Mouse (Mus musculus) layer of hippocampus, adult 18-20 months (tissue): ENCODE measurements around the gene Wdfy3. TPM values are rescaled to one million over a fixed set of nuclear protein-coding genes. Genes with fewer than 3 reads are reported as not detected.
"Not testable (repeated sequence)": the region's sequence is repeated elsewhere in the genome, so short reads cannot be mapped to it uniquely, and the experiment has no call there.

Source experiments
- DNase-seq, 2 experiments: peaks; one replicate each; pipeline ENCODE4 v3.0.0; 2022; ENCODE audit warnings: low spot score in 2 of 2
- total RNA-seq, 2 experiments: library from RNA; stranded (reverse); gene quantifications; 2 replicates each; pipeline ENCODE4 v1.2.3; 2021

Wdfy3 gene
- total RNA-seq, 2 experiments from 2014 or later: 118 to 120 TPM

DNA sequence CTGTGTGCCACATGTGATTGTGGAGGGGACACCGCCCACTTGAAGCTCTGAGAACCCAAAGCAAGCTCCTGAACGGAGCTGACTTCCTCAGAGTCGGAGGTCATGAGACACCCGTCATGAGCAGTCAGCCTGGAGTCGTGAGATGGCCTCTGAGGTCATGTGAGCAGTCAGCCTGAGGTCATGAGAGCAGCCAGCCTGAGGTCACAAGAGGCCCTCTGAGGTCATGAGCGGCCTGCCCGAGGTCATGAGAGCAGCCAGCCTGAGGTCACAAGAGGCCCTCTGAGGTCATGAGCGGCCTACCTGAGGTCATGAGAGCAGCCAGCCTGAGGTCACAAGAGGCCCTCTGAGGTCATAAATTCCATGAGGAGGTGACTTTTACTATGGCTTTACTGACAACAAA lies 120.4 kb downstream of the Wdfy3 start:
- no peak for DNase-seq

DNA sequence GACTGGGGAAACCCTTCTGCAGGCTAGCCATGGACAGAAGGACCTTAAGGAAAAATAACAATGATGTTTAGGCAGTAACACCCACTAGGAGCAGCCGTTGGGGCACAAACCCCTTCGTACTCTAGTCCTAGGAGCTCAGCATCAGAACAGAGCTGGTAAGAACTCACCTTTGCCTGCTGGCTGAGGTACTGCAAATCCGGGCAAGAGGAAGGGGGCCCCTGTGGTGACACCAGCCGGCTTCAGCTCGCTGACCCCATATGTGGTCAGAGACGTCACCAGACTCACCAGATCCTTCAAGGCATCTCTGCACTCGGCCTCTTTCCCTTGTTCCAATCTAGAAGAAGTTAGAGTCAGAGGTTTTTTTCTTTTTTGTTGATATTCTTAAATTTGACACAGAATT lies 121.1 kb downstream of the Wdfy3 start:
- DNase-seq: no peak

DNA sequence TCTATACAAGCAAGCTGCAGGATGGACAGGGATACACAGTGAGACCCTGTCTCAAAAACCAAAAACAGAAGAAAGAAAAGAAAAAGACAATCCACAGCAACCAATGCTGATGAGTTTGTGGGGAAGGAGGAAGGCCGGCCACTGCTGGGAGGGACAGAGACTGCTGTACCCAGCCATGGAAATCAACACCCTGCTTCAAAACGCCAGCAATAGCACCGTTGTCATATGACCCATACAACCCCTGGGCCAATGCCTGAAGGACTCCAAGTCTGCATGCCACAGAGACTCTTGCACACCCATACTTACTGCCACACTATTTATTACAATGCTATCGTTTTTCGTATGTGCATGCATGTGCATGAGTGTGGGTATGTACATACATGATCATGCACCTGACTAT lies 124.0 kb downstream of the Wdfy3 start:
- DNase-seq: no peak

DNA sequence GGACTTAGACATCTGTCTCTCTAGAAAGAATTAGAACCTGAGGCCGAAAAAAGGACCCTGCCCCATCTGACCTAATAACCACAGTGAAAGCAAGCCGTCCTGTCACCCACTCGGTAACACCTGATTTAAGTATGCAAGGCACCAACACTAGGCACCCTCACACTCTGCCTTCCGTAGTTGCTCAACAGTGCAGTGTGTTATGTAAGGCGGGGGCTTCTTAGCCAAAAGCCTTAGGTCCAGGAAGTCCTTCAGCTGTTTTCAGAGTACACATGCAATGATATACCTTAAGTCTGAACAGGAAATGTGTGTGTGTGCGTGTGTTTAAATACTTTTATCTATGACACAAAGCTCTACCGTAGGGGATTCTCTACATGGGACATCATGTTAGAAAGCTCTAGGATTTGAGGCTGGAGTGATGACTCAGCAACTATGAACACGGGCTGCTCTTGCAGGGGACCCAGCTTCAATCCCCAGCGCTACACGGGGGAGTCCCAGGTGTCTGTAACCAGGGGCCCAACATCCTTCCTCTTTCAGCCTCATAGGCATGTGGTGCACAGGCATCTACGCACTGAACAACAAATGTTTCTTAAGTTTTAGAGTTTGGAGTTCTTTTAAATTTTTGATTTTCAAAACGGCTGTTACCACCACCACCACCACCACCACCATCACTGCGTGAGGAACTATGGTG lies 131.7 kb downstream of the Wdfy3 start:
- DNase-seq: no peak

DNA sequence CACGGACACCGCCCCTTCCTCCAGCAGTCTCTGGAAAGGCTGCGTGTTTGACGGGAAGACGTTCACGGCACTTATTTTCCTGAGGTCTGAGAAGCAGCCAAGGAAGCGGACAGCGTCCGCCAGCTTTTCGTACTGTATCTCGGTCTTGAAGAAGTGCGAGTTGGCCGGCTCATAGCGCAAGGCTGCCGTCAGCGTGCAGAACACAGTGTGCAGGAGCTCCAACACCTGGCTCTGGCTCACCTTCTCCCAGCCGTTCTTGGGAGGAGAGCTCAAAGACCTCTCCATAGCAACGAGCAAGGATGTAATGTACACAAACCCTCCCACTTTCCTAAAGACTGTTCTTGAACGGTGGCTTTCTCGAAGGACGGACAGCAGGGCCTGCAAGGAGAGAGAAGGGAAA lies 132.4 kb downstream of the Wdfy3 start:
- DNase-seq: no peak

DNA sequence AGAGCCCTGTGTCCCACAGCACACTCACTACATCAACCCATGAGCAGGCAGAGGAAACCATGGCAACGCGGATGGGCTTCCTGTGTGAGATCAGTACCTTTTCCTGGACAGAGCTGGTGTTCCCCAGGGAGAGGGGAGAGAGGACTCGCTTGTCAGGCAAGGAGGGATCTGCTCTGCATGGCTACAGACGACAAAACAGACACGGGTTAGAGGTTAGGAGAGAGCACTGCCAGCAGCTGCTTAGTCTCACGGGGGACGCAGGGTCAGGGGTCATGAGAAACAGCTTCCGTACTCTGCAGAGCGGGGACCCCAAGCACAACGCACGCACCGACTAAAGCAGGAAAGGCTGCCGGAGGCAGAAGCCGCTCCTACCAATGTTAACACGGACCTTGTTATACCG lies 133.8 kb downstream of the Wdfy3 start:
- no peak for DNase-seq

DNA sequence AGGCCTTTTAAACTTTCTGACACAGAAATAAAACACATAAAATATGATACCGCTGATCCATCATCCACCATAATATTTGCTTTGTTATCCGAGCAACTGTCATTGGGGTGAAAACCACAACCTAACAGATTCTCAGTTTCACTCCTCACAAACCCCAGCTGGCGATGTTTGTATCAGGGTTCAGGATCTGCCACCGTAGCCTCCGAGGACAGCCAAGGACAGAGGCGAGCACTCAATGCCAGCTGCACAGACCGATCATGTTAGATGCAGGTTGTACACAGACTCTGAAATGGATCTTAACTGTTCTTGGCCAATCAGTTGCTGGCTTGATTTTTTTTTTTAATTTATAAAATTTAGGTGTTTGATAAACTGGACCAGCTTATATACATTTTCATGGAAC lies 135.1 kb downstream of the Wdfy3 start:
- DNase-seq: no peak

DNA sequence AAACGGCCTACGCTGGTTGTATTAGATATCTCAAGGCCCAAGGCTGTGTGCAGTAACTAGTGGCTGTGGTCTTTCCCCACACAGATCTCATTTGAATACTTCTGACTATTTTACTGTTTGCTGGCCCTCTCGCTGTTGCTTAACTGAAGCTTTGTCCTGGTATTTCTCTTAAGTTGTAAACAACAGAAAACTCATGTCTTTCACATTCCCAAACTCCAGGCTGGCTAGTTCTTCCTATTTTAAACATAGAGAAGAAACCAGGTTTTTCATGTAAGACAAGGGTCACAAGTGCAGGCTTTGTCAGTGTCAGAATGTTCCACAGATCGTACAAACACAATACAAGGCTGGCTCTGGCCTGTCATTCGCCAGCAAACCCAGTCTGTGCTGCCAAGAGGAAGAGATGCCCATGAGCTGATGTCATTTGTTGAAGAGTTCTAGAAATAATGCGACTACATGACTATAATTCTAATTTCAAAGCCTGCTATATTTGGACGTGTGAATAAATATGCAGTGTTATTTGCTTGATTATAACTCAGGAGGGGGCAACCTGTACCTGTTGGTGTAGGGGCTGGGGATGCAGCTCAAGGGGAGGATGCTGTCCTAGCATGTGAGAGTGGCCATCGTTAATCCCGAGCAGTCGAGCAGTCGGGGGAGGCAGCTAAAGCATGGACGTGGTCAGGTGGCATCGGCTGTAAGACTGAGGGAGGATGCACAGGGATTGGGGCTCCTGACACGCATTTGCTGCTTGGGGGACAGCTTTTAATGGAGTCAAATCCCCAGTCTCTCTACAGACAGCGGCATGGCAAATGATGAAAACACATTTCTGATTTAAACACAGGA lies 136.5 kb downstream of the Wdfy3 start:
- DNase-seq: peak in 1 of 2 experiments; percentile 71

DNA sequence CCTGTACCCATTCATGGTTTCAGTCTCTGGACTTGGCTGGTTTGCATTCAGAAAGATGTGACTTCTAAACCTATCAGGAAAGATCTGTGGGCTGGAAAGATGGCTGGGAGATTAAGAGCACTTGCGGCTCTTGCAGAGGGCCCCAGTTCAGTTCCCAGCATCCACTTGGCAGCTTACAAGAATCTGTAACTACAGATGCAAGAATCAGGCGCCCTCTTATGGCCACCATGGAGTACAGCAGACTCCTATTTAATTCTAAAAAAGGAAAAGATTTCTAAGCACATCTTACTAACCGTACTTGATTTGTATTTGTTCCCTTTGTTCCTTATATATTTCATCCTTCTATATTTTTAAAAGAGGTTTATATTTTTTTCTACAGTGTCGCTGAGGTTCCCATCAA lies 137.7 kb downstream of the Wdfy3 start:
- no peak for DNase-seq

DNA sequence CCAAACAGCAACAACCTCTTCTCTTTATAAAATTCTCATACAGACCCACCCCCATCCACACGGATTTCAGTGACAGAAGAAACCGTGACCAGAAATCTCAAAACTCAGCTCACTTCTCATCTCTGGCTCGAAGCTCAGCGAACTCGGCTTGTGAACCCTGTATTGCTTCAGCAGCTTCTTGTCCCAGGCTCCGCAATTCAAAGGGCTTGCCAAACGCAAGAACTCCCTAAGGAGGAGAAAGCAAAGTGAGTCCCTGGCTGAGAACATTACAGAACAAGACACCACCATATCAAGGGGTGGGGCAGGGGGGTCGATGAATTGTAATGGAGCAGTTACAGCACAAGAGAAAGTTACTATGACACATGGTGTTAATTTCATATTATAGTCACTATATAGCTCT lies 143.4 kb downstream of the Wdfy3 start:
- DNase-seq: no peak

DNA sequence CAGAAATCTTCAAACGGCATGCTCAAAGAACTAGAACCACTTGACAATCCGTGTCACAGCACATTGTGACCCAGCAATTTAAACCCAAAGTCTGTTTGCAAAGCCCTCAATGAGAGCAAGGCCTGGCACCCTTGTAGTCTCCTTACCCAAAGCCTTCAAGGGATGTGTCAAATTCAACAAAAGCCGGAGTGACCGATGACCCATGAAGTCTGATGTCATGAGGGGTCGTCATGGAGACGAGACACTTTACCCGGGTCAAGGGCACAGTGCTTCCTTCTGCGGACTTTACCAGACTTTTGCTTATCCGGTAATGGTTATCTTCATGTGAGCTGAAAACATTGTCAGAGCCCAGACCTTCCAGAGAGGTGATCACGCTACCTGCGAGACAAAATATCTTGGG lies 146.0 kb downstream of the Wdfy3 start:
- DNase-seq: no peak

DNA sequence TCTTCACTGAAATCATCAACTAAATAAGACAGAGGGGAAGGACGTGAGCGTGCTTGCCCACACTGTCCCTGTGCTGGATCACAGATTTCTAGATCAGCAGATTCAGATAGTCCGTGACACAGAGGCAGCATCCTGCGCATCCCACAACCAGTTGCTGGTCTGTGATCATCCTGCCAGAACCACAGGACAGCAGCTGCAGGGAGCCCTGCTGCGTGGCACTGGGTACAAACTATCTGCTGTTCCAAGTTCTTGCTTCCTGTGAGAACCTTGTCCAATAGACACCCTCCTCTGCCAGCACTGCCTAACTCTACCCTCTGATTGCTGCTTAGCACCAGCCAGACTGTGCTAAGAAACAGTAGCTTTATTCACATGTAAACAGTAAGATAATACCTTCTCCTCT lies 150.2 kb downstream of the Wdfy3 start:
- peak in 1 of 2 experiments; percentile 20 for DNase-seq

DNA sequence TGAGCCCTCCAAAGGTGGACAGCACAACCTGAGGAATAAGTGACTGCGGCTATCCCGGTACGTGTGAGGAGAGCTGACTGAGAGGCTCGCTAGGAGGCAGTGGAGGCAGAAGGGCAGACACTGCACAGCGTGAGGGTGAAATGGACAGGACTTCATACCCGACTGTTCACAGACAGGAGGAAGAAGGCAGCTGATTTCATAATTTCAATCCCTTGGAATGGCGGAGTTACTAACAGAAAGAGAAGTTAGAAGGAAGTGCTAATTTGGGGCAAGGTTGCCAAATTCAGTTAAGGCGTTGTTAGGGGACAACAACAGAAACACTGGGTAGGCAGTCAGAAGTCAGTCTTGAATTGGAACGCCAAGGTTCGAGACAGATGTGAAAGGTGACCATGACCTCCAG lies 160.3 kb downstream of the Wdfy3 start:
- no peak for DNase-seq

DNA sequence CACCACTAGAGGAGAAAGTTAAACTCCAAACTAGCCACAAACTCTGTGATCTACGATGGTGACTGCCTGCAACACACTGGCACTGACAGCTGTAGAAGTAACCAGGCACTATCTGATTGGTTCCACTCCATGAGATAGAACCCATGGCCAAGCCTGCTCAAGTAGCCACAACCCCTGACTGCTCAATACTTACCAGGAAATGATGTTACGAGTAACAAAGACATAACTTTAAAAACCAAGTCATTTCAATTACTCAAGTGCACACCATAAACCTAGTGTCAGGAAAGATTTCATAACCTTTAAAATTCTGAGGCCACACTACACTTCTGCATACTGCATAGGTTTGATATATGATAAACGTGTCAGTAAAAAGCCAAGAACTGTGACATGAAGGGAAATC lies 164.1 kb downstream of the Wdfy3 start:
- no peak for DNase-seq

DNA sequence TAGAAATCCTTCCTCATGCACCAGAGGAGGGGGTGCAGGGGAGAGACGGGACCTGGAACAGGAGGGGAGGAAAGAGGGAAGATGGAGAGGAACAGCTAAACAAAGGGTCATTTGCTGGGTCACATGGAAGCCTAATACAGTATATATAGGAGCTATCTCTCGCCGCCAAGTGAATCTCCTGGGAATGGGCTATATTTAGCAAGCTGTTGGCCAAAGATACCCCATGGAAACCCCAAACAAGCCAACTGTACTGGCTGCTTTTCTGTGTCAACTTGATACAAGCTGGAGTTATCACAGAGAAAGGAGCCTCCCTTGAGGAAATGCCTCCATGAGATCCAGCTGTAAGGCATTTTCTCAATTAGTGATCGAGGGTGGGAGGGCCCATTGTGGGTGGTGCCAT lies 164.9 kb downstream of the Wdfy3 start:
- not testable (repeated sequence) for DNase-seq

DNA sequence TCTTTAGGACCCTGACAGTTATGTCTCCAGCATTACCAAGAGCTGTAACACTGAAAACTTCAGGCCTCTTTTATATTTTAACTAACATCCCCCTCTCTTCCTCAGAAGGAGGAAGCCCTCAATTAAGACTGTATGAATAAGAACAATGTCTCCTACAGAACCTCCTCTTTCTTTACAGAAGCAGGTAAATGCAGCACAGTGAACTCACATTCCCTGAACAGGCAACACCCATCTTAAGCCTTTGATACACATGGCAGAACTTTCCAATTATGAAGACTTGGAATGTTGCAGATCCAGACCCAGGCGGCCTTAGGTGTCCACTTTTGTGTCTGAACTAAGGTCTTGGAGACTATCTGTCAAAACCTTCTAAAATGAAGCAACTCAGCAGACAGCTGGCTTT lies 167.0 kb downstream of the Wdfy3 start:
- no peak for DNase-seq

DNA sequence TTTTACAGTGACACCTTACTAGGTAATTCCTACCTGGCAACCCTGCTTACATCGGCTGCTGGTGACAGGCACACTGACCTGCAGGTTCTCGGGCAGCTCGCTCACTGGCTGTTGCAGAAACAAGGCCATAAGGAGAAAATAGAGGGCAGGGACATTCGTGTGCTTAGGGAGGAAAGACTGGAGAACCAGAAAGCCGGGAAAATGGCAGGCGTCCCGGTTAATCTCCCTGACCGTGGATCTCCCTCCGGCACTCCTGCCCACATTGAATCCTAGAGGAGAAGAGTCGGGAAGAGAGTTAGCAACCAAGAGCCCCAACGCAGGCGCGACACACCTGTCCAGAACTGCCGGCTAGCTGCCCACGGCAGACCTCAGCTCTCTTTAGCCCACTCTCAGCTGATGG lies 169.7 kb downstream of the Wdfy3 start:
- DNase-seq: no peak

DNA sequence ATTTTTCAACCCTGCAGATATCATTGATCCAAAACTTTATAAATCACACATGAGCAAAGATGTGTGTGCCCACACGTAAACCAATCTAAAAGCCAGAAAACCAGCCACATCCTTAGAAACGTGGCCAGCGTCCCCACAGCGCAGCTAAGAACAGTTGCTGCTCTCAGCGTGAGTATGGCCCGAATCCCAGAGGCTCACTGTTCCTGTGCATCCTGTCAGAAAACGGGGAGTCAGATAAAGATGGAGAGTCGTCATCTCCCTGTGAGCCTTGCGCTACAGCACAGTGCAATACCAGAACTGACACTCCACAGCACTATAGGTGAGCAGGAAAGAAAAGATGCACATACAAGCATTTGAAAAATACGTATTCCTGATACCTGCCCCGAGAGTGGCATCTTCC lies 172.9 kb downstream of the Wdfy3 start:
- peak in 1 of 2 experiments; percentile 41 for DNase-seq

DNA sequence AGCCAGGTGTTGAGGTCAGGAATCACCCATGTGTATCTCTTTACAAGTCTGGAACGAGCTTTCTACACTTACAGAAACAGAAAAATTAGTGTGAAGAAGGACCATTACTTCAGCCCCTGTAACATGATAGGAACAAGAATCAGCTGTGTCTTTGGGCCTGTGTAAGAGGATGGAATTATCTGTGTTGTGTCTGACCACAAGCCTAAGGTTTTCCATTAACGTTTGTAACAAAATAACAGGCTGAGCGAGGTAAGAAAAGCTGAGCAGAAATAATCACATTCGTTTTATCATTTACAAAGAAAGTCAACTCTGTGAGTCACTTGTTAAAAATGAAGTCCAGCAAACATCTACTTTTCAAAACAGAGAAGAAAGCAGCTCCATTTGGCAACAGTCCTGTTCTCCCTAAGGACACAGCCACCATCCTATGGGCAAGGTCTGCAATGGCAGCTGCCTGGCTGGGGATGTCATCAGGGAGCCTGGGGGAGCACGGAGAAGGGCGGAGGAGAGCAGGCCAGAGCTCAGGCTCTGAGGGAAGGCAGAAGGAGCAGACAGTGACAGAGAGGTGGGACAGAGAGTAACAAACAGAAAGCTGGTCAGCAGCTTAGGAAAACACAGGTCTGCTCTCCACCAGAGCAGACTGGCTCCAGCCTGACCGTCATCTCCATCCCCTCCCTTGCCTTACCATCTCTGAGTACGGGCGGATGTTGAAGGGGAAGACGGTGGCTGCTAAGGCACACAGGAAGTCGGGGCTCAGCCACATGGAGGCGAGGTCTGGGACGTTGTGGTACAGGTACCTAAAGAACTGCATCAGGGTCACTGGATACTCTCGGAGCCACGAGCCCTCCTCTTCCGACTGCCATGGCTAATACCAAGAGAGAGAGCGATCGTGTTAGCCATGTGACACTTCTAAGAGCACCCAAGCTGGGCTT lies 173.7 kb downstream of the Wdfy3 start:
- no peak for DNase-seq

DNA sequence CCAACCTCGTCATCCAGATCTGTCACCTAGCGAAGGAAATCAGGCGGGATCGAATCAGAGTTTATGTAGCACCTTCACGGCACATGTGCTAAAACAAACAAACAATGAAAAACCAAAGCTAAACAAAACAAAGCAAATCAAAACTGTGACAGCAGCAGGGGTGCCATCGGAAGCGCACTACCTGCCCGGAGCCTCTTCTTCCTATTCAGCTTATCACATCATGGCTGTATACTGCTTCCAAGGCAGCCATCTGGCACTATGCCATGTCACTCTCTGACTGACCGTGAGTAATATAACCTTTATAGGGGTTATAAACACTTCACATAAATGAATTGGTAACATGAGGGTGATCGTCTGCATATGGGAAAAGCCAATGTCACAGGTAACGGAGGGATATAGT lies 174.6 kb downstream of the Wdfy3 start:
- no peak for DNase-seq

DNA sequence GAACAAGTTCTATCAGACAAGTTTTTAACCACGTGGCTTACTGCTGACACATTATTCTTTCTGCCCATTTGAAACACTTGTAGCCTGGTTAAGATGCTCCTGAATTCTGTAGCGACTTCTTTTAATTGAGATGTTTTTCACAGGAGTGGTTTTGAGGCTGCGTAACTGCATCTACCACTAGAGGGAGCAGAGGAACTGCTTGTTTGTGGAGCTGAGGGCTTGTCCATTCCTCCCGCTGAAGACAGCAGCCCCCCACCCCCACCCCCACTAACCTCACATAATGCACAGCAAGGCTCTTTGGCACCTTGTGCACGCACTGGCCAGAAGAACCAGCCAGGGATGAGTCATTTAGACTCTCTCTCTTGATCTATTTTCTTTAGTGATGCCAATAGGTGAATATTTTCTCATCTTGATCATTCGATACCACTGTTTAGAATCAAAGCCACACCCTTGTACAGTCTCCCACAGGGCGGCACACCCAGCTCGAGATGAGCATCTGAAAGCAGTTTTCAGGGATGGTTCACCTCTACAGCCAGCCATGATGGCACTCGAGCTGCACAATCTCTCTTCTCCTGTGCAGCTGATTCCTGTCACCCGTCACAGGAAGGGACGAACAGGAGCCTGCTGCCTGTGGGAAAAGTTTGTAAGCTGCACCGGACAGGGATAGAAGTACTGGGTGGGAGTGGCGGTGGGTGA lies 175.8 kb downstream of the Wdfy3 start:
- DNase-seq: peak in 1 of 2 experiments; percentile 55
